Mouse (Mus musculus): ENCODE results near the gene Coro1c.

DNA sequence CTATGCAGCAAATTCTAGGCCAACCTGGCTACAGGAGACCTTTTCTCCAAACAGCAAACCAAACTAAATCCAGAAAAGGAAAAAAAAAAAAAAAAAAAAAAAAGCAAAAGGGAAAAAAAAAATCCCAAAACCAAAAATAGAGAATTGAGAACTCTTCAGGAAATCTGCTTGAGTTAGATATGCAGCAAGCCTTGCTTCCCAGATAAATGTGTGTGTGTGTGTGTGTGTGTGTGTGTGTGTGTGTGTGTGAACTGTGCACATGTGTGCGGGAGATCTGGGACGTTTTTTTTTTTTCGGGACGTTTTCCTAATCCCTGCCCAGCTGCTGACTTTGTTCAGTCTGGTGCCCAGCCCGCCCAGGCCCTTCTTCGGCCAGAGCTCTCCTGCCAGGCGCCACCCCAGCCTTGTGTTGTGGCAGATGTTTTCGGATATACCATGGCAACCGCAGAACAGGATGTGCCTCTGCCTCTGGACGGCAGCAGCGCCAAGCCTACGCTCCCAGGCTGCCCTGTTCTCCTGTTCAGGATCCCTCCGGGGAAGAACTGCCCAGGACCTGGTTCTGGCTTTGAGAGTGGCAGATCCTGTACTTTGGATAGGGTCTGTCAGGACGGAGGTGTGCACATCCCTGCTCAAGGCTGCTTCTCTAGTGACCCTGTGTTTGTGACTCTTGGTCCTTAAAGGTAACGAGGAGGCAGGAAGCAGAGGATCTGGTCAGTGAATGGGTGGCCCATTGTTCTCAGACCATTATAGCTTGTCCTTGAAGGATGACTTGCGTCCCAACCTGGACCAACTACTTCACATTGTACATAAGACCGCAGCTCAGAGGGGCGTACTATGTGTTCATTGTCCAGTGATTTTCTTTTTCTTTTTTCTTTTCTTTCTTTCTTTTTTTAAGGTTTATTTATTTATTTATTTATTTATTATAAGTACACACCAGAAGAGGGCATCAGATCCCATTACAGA is 22.4 kb upstream of the Coro1c start:
- no peak for TF ChIP-seq CHD1 (IDR thresholded peaks at IDR 0.05; ENCODE audit: low read depth, low read length)
- TF ChIP-seq CTCF (conservative IDR thresholded peaks at IDR 0.05 in 1 of 2, IDR thresholded peaks at IDR 0.05 in 1 of 2; ENCODE audit: low read depth in 2 of 2, low read length in 2 of 2): no peak
- TF ChIP-seq EP300 (IDR thresholded peaks at IDR 0.05; ENCODE audit: low read length): no peak
- no peak for TF ChIP-seq ZC3H11A (IDR thresholded peaks at IDR 0.05; ENCODE audit: low read depth, low read length)
- no peak for TF ChIP-seq ETS1 (conservative IDR thresholded peaks at IDR 0.05; ENCODE audit: low read depth, low read length)

Measured in CH12.LX (cell line).